Mouse (Mus musculus) cerebellum, adult (tissue): ENCODE results near the gene Ifi205.

ENCODE experiments used
- ATAC-seq: cut with Nextera tagmentation; 2 replicates; pipeline ENCODE4 v1.9.2; 2017; ENCODE audit warnings: mild to moderate bottlenecking, moderate library complexity, mixed read lengths; ENCODE audit not compliant: insufficient number of reproducible peaks, low FRiP score, low TSS enrichment

Gene Ifi205

GRCm38 (mm10) chr1:173977622-173978021 is 54.0 kb downstream of the Ifi205 start:
- no peak for ATAC-seq

- ATAC-seq = 0 out of 2 replicates have a peak, but pooled peaks have one; percentile 45
Observed at GRCm38 (mm10) chr1:173973111-173973510, 58.5 kb downstream of the Ifi205 start.
